Mouse (Mus musculus) MEL (cell line): Measurements from ENCODE around the gene Pten. TPM values are rescaled to one million over a fixed set of nuclear protein-coding genes. Genes with fewer than 3 reads are reported as not detected.
A peak's percentile ranks its signal among the peaks of the same experiment; 100 is the strongest.

Experiments used
- DNase-seq: peaks from one replicate; pipeline ENCODE4 v3.0.0; 2011; ENCODE audit warnings: low read depth, low spot score
- H3K27ac ChIP-seq: 2 replicates; pipeline ENCODE4 v1.5.1; 2012; ENCODE audit warnings: low read depth, mild to moderate bottlenecking, control low read depth, low read length, moderate library complexity; ENCODE audit not compliant: control insufficient read depth
- H3K27me3 ChIP-seq, 2 experiments: fragments of 150-350 bp in 1 of 2; sonication (generic) in 1 of 2; 2 replicates each; pipeline ENCODE4 v1.6.1; 2012; ENCODE audit warnings: low read length in 2 of 2, mild to moderate bottlenecking in 2 of 2, improper control_type of control experiment in 1 of 2, moderate library complexity in 1 of 2; ENCODE audit not compliant: insufficient read depth in 2 of 2, control insufficient read depth in 1 of 2
- H3K36me3 ChIP-seq, 2 experiments: 2 replicates each; pipeline ENCODE4 v1.6.1; 2012 to 2014; ENCODE audit warnings: low read length in 2 of 2, improper control_type of control experiment in 1 of 2, inconsistent platforms in 1 of 2, mild to moderate bottlenecking in 1 of 2; ENCODE audit not compliant: insufficient read depth in 2 of 2, control insufficient read depth in 1 of 2
- H3K4me1 ChIP-seq, 2 experiments: fragments of 150-350 bp in 1 of 2; sonication (generic) in 1 of 2; 2 replicates each; pipeline ENCODE4 v1.6.1; 2012; ENCODE audit warnings: low read length in 2 of 2, improper control_type of control experiment in 1 of 2, mild to moderate bottlenecking in 1 of 2; ENCODE audit not compliant: insufficient read depth in 2 of 2, control insufficient read depth in 1 of 2
- H3K4me3 ChIP-seq, 2 experiments: fragments of 150-350 bp in 1 of 2; sonication (generic) in 1 of 2; 2 replicates each; pipeline ENCODE4 v1.5.1; 2012; ENCODE audit warnings: low read depth in 2 of 2, low read length in 2 of 2, mild to moderate bottlenecking in 2 of 2, moderate library complexity in 2 of 2, control low read depth in 1 of 2, improper control_type of control experiment in 1 of 2; ENCODE audit not compliant: control insufficient read depth in 1 of 2, insufficient read depth in 1 of 2
- H3K79me2 ChIP-seq: 2 replicates; pipeline ENCODE4 v1.6.1; 2012; ENCODE audit warnings: mild to moderate bottlenecking, low read length, moderate library complexity; ENCODE audit not compliant: control insufficient read depth, poor library complexity, insufficient read depth
- H3K9ac ChIP-seq: 2 replicates; pipeline ENCODE4 v1.6.1; 2012; ENCODE audit warnings: low read depth, mild to moderate bottlenecking, control low read depth, low read length, moderate library complexity; ENCODE audit not compliant: control insufficient read depth, poor library complexity, severe bottlenecking
- H3K9me3 ChIP-seq: fragments of 150-350 bp; sonication (generic); replicated peaks from 2 replicates; pipeline ENCODE4 v1.6.1; 2012; ENCODE audit warnings: mild to moderate bottlenecking, low read length, improper control_type of control experiment, moderate library complexity; ENCODE audit not compliant: insufficient read depth
- BHLHE40 ChIP-seq: IDR thresholded peaks from 2 replicates; pipeline ENCODE4 v1.6.1; 2012; ENCODE audit warnings: low read depth, mild to moderate bottlenecking, inconsistent platforms, low read length, improper control_type of control experiment, borderline replicate concordance
- CHD1 ChIP-seq: IDR thresholded peaks from 2 replicates; pipeline ENCODE4 v1.6.1; 2012; ENCODE audit warnings: low read depth, mild to moderate bottlenecking, inconsistent platforms, low read length, improper control_type of control experiment
- CHD2 ChIP-seq: IDR thresholded peaks from 2 replicates; pipeline ENCODE4 v1.6.1; 2011; ENCODE audit warnings: low read length, improper control_type of control experiment
- CTCF ChIP-seq, 3 experiments: IDR thresholded peaks in 2 of 3; conservative IDR thresholded peaks in 1 of 3; 2 replicates each; pipeline ENCODE4 v1.5.1; 2011 to 2012; ENCODE audit warnings: low read length in 3 of 3, low read depth in 2 of 3, mild to moderate bottlenecking in 2 of 3, improper control_type of control experiment in 1 of 3, inconsistent platforms in 1 of 3, mixed read lengths in 1 of 3, moderate library complexity in 1 of 3; ENCODE audit not compliant: control insufficient read depth in 1 of 3, insufficient read depth in 1 of 3, poor library complexity in 1 of 3, severe bottlenecking in 1 of 3
- ELF1 ChIP-seq: IDR thresholded peaks from 2 replicates; pipeline ENCODE4 v1.6.1; 2014; ENCODE audit warnings: low read depth, mild to moderate bottlenecking, inconsistent platforms, low read length, improper control_type of control experiment, moderate library complexity
- ETS1 ChIP-seq: IDR thresholded peaks from 2 replicates; pipeline ENCODE4 v1.6.1; 2012; ENCODE audit warnings: low read depth, mild to moderate bottlenecking, inconsistent platforms, low read length, improper control_type of control experiment, moderate library complexity
- GABPA ChIP-seq: IDR thresholded peaks from 2 replicates; pipeline ENCODE4 v1.6.1; 2012; ENCODE audit warnings: low read depth, mild to moderate bottlenecking, inconsistent platforms, low read length, improper control_type of control experiment, moderate library complexity
- HCFC1 ChIP-seq: IDR thresholded peaks from 2 replicates; pipeline ENCODE4 v1.6.1; 2012; ENCODE audit warnings: low read depth, mild to moderate bottlenecking, inconsistent platforms, low read length, improper control_type of control experiment, moderate library complexity
- KAT2A ChIP-seq: conservative IDR thresholded peaks from 2 replicates; pipeline ENCODE4 v1.6.1; 2012; ENCODE audit warnings: low read depth, low read length, improper control_type of control experiment, inconsistent platforms
- MAX ChIP-seq: IDR thresholded peaks from 2 replicates; pipeline ENCODE4 v1.6.1; 2011; ENCODE audit warnings: low read length, improper control_type of control experiment
- MAZ ChIP-seq: IDR thresholded peaks from 2 replicates; pipeline ENCODE4 v1.6.1; 2012; ENCODE audit warnings: low read depth, mild to moderate bottlenecking, inconsistent platforms, low read length, improper control_type of control experiment
- MXI1 ChIP-seq: IDR thresholded peaks from 2 replicates; pipeline ENCODE4 v1.6.1; 2011; ENCODE audit warnings: mild to moderate bottlenecking, low read depth, low read length, improper control_type of control experiment
- MYC ChIP-seq: IDR thresholded peaks from 2 replicates; pipeline ENCODE4 v1.6.1; 2011; ENCODE audit warnings: low read depth, mild to moderate bottlenecking, low read length, improper control_type of control experiment, moderate library complexity
- NELFE ChIP-seq: IDR thresholded peaks from 2 replicates; pipeline ENCODE4 v1.6.1; 2011; ENCODE audit warnings: low read depth, low read length, improper control_type of control experiment
- NRF1 ChIP-seq: IDR thresholded peaks from 2 replicates; pipeline ENCODE4 v1.6.1; 2014; ENCODE audit warnings: low read depth, mild to moderate bottlenecking, inconsistent platforms, low read length, improper control_type of control experiment, moderate library complexity; ENCODE audit not compliant: poor library complexity, insufficient read depth, severe bottlenecking
- POLR2AphosphoS5 ChIP-seq: IDR thresholded peaks from 2 replicates; pipeline ENCODE4 v1.6.1; 2012; ENCODE audit warnings: low read depth, borderline replicate concordance, mild to moderate bottlenecking, inconsistent platforms, low read length, moderate library complexity, mixed read lengths
- RAD21 ChIP-seq: IDR thresholded peaks from 2 replicates; pipeline ENCODE4 v1.6.1; 2011; ENCODE audit warnings: mild to moderate bottlenecking, low read depth, low read length, improper control_type of control experiment
- RCOR1 ChIP-seq: IDR thresholded peaks from 2 replicates; pipeline ENCODE4 v1.6.1; 2012; ENCODE audit warnings: low read depth, mild to moderate bottlenecking, inconsistent platforms, low read length, improper control_type of control experiment
- SIN3A ChIP-seq: IDR thresholded peaks from 2 replicates; pipeline ENCODE4 v1.6.1; 2012; ENCODE audit warnings: low read length, improper control_type of control experiment, inconsistent platforms
- SMC3 ChIP-seq: IDR thresholded peaks from 2 replicates; pipeline ENCODE4 v1.6.1; 2011; ENCODE audit warnings: low read depth, low read length, improper control_type of control experiment
- TBP ChIP-seq: IDR thresholded peaks from 2 replicates; pipeline ENCODE4 v1.8.0; 2011; ENCODE audit warnings: low read depth, low read length, improper control_type of control experiment
- USF1 ChIP-seq: IDR thresholded peaks from 2 replicates; pipeline ENCODE4 v1.6.1; 2014; ENCODE audit warnings: low read depth, mild to moderate bottlenecking, inconsistent platforms, low read length, improper control_type of control experiment, moderate library complexity
- ZC3H11A ChIP-seq: IDR thresholded peaks from 2 replicates; pipeline ENCODE4 v1.6.1; 2012; ENCODE audit warnings: low read depth, mild to moderate bottlenecking, inconsistent platforms, low read length, improper control_type of control experiment
- ZKSCAN1 ChIP-seq: IDR thresholded peaks from 2 replicates; pipeline ENCODE4 v1.6.1; 2012; ENCODE audit warnings: low read depth, mild to moderate bottlenecking, inconsistent platforms, low read length, improper control_type of control experiment, moderate library complexity
- ZMIZ1 ChIP-seq: IDR thresholded peaks from 2 replicates; pipeline ENCODE4 v1.6.1; 2012; ENCODE audit warnings: low read depth, mild to moderate bottlenecking, inconsistent platforms, low read length, improper control_type of control experiment, moderate library complexity
- ZNF384 ChIP-seq: IDR thresholded peaks from 2 replicates; pipeline ENCODE4 v1.6.1; 2012; ENCODE audit warnings: low read depth, mild to moderate bottlenecking, inconsistent platforms, low read length, improper control_type of control experiment
- polyA plus RNA-seq, 2 experiments: library from polyadenylated mRNA; stranded (reverse) in 1 of 2; unstranded in 1 of 2; fragments of >175 nt in 1 of 2; fragments of >200 nt in 1 of 2; gene quantifications; 2 replicates each; pipeline versions ENCODE4 v1.2.1 to v1.2.4; 2012; ENCODE audit warnings: low replicate concordance in 2 of 2, low read depth in 1 of 2; ENCODE audit not compliant: insufficient read length in 2 of 2, insufficient read depth in 1 of 2, missing spikeins in 1 of 2
- total RNA-seq: library from RNA; depleted of rRNA; stranded (reverse); fragments of 300-350 nt; gene quantifications from 2 replicates; pipeline ENCODE4 v1.2.3, GENCODE M21; 2012

The Pten gene
- total and polyA plus RNA-seq, 3 experiments, result 22.7 to 104 (median 35.8) TPM

GRCm38 (mm10) chr19:32740641-32741345 lies 16.5 kb upstream of the Pten start:
- H3K27ac ChIP-seq, result no peak overlapping the region
- H3K4me3 ChIP-seq, result no peak overlapping the region
- no peak for DNase-seq

GRCm38 (mm10) chr19:32749425-32749824 lies 7.9 kb upstream of the Pten start:
- no peaks in the 10 kb centered on the region for H3K27me3 ChIP-seq
- TF ChIP-seq RAD21 (peak; percentile 79), ZC3H11A (peak; percentile 86), SIN3A (no peak), SMC3 (peak; percentile 87), USF1 (no peak), TBP (no peak), ZNF384 (0 out of 2 replicates have a peak, but pooled peaks have one; percentile 17), MXI1 (no peak), CTCF (IDR thresholded peaks at IDR 0.05 in 2 of 3, conservative IDR thresholded peaks at IDR 0.05 in 1 of 3; ENCODE audit: control insufficient read depth in 1 of 3, insufficient read depth in 1 of 3, low read depth in 2 of 3, low read length in 3 of 3, poor library complexity in 1 of 3, severe bottlenecking in 1 of 3) (peak; percentile 15 to 73 (median 54); a peak in 4 of 6 replicates), ZKSCAN1 (no peak)
- no peaks in the 10 kb centered on the region for H3K9me3 ChIP-seq
- no peak overlapping the region for H3K4me3 ChIP-seq
- H3K36me3 ChIP-seq, result no peaks in the 10 kb centered on the region
- peak; percentile 58 for DNase-seq
- no peak overlapping the region for H3K27ac ChIP-seq
- no peaks in the 10 kb centered on the region for H3K79me2 ChIP-seq
- H3K4me1 ChIP-seq, result no peaks in the 10 kb centered on the region
- no peak overlapping the region for H3K9ac ChIP-seq

More at GRCm38 (mm10) chr19:32740641-32741345, 16.5 kb upstream of the Pten start:
- H3K9me3 ChIP-seq, result no peaks in the 10 kb centered on the region
- no peak for TF ChIP-seq ELF1
- no peak for TF ChIP-seq ETS1
- TF ChIP-seq MAZ, result no peak
- no peak for TF ChIP-seq BHLHE40
- no peak for TF ChIP-seq MYC
- TF ChIP-seq KAT2A, result no peak
- no peak for TF ChIP-seq MAX
- TF ChIP-seq POLR2AphosphoS5, result no peak
- no peak for TF ChIP-seq GABPA
- no peak for TF ChIP-seq CHD2
- no peak for TF ChIP-seq MXI1
- no peak for TF ChIP-seq USF1
- TF ChIP-seq HCFC1, result no peak
- TF ChIP-seq CHD1, result no peak
- TF ChIP-seq RCOR1, result no peak
- no peak for TF ChIP-seq ZNF384
- TF ChIP-seq NRF1, result no peak
- no peak for TF ChIP-seq NELFE
- TF ChIP-seq ZMIZ1, result no peak
- H3K4me1 ChIP-seq, result no peaks in the 10 kb centered on the region
- no peak overlapping the region for H3K9ac ChIP-seq
- no peaks in the 10 kb centered on the region for H3K27me3 ChIP-seq
- H3K79me2 ChIP-seq, result no peaks in the 10 kb centered on the region
- H3K36me3 ChIP-seq, result no peaks in the 10 kb centered on the region
